Mouse (Mus musculus): ENCODE measurements around the gene Abhd4.

DNA sequence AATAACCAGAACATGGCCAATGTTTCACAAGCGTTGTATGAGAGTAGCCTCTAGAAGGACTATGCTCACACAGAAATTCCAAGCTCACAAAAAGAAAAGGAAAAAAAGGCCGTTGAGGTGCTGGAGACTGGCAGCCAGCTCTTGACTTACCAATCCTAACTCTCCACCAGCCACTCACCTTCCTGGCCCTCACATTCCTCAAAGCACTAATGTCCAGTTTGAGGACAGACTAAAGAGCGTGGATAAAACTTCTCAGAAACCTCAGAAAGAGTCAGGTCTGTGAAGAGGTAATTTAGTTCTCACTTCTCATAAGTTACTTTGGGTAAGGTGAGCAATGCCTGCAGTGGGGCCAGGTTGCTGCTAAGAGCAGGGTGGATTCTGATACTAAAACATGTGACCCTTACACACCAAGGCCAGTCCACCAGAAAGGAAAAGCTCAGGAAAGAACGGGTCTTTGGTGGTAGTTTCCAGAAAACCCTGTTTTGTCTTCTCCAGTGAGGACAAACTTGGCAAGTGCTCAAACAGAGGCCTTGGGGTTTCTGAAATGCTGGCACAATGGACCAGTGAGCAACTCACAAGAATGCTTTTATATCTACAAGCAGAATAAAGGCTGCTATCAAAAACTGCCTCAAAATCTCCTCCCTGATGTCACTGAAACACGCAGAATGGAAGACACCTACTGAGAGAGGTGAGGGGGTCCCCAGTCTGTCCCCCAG is 18.0 kb upstream of the Abhd4 start:
- no peak for TF ChIP-seq CTCF (IDR thresholded peaks at IDR 0.05; ENCODE audit: control insufficient read depth, insufficient read depth, insufficient replicate concordance, low read depth, low read length)
- TF ChIP-seq POLR2A (IDR thresholded peaks at IDR 0.05; ENCODE audit: control insufficient read depth, low read depth, low read length) = no peak
